Mouse (Mus musculus) C2C12 (cell line): ENCODE data around the gene Flrt1.

Experiments used
- CEBPB ChIP-seq: IDR thresholded peaks from one replicate; pipeline ENCODE4 v1.6.1; 2011; ENCODE audit warnings: low read depth, mild to moderate bottlenecking, control low read depth, moderate library complexity
- CTCF ChIP-seq: IDR thresholded peaks from one replicate; pipeline ENCODE4 v1.5.1; 2011; ENCODE audit not compliant: control insufficient read depth, insufficient read depth, insufficient read length
- MAX ChIP-seq: IDR thresholded peaks from one replicate; pipeline ENCODE4 v1.6.1; 2011; ENCODE audit warnings: mild to moderate bottlenecking, control low read depth
- MYOD1 ChIP-seq: IDR thresholded peaks from one replicate; pipeline ENCODE4 v1.6.1; 2011; ENCODE audit warnings: low read depth; ENCODE audit not compliant: control insufficient read depth, insufficient read length
- USF1 ChIP-seq: IDR thresholded peaks from one replicate; pipeline ENCODE4 v1.6.1; 2011; ENCODE audit warnings: low read depth, mild to moderate bottlenecking, control low read depth, moderate library complexity

- TF ChIP-seq CTCF = no peak
- TF ChIP-seq MYOD1 = no peak
- no peak for TF ChIP-seq CEBPB
- no peak for TF ChIP-seq USF1
- no peak for TF ChIP-seq MAX
These were observed 38.3 kb upstream of the Flrt1 start for GRCm38 (mm10) chr19:7143854-7144253.
